Mouse (Mus musculus): ENCODE measurements around the gene Grb2. TPM values are rescaled to one million over a fixed set of nuclear protein-coding genes. Genes with fewer than 3 reads are reported as not detected.
A peak's percentile ranks its signal among the peaks of the same experiment; 100 is the strongest.

Grb2 gene
- polyA plus RNA-seq, 1 experiment = 74.7 TPM

DNA sequence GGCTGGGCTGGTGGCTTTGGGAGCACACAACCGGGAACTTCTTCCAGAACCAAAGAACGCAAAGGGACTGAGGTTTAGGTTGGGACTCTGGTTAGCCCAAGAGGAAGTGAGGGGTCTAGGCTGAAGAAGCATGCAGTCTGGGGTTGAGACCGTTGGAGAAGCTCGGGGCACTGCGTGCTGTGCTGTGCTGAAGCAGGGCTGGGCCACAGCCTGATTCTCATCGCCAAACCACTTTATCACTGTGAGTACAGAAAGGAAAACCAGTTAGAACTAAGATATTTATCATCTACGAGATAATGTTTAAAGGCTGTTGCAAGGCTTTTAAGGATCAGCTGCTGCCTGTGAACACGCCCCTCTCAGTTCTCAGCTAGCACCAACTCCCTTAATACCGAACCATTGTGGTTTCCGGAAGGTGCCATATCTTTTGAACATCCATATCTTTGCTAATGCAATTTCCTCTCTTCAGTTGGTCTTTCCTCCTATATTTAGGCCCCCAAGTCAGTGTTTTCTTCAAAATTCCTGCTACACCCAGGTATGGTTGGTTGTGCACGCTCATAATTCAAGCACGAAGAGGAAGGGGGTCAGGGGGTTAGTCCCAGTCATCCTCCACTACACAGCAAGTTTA lies 4.4 kb upstream of the Grb2 start:
- TF ChIP-seq POLR2A (IDR thresholded peaks at IDR 0.05; ENCODE audit: low read depth, low read length) (no peak), CTCF (IDR thresholded peaks at IDR 0.05; ENCODE audit: extremely low read depth, insufficient read depth, insufficient read length, insufficient replicate concordance) (no peak)
- no peaks in the 10 kb centered on the region for H3K36me3 ChIP-seq (ENCODE audit: control insufficient read depth, insufficient read depth, low read length)
- 6% methylated on average over 12 of the region's 12 CpGs for WGBS
- peak overlapping the region; percentile 10; the same call in 1 of the 2 replicates for H3K4me3 ChIP-seq (ENCODE audit: extremely low read depth, insufficient read depth, insufficient read length)
- DNase-seq (ENCODE audit: low read depth in 1 of 2, low spot score in 2 of 2) = no peak
- H3K27me3 ChIP-seq (ENCODE audit: control insufficient read depth, insufficient read depth, low read length) = no peaks in the 10 kb centered on the region
- H3K4me1 ChIP-seq (ENCODE audit: control insufficient read depth, insufficient read depth, insufficient read length) = peaks cover 26% of the 10 kb centered on the region; the same call in 1 of the 2 replicates
- peak overlapping the region; percentile 62 for H3K27ac ChIP-seq (ENCODE audit: insufficient read depth, low read length)

DNA sequence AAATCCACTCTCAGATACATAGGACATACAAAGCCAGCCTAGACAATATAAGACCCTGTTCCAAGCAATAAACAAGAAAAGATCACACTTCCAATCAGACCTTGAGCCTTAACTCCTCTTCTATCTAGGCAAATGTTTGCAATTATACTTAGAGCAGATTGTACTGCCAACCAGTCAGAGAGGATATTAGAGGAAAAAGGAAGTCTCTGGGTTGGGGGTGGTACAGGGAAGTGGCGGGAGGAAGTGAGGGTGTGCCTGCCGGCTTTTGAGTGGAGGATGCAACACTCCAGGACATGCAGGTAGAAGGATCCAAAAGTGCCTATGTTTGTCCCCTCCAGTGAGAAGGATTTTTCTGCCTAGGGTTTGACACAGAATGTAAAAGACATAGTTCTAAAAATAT lies 3.9 kb upstream of the Grb2 start:
- Histone ChIP-seq H3K4me1 (ENCODE audit: control insufficient read depth, insufficient read depth, insufficient read length) (peaks cover 26% of the 10 kb centered on the region; the same call in 1 of the 2 replicates), H3K36me3 (ENCODE audit: control insufficient read depth, insufficient read depth, low read length) (no peaks in the 10 kb centered on the region), H3K4me3 (ENCODE audit: extremely low read depth, insufficient read depth, insufficient read length) (peak overlapping the region; percentile 10; the same call in 1 of the 2 replicates), H3K27me3 (ENCODE audit: control insufficient read depth, insufficient read depth, low read length) (no peaks in the 10 kb centered on the region), H3K27ac (ENCODE audit: insufficient read depth, low read length) (peak overlapping the region; percentile 62)
- no peak for TF ChIP-seq CTCF (IDR thresholded peaks at IDR 0.05; ENCODE audit: extremely low read depth, insufficient read depth, insufficient read length, insufficient replicate concordance)
- TF ChIP-seq POLR2A (IDR thresholded peaks at IDR 0.05; ENCODE audit: low read depth, low read length) = no peak
- 8% methylated on average over 2 of the region's 2 CpGs for WGBS
- DNase-seq (ENCODE audit: low read depth in 1 of 2, low spot score in 2 of 2) = peak in 1 of 2 experiments; percentile 55

- TF ChIP-seq CTCF (IDR thresholded peaks at IDR 0.05; ENCODE audit: extremely low read depth, insufficient read depth, insufficient read length, insufficient replicate concordance) = no peak
- TF ChIP-seq POLR2A (IDR thresholded peaks at IDR 0.05; ENCODE audit: low read depth, low read length) = no peak
- Histone ChIP-seq H3K4me3 (ENCODE audit: extremely low read depth, insufficient read depth, insufficient read length) (no peak overlapping the region), H3K36me3 (ENCODE audit: control insufficient read depth, insufficient read depth, low read length) (no peaks in the 10 kb centered on the region), H3K27me3 (ENCODE audit: control insufficient read depth, insufficient read depth, low read length) (no peaks in the 10 kb centered on the region), H3K4me1 (ENCODE audit: control insufficient read depth, insufficient read depth, insufficient read length) (peaks cover 24% of the 10 kb centered on the region; the same call in 1 of the 2 replicates), H3K27ac (ENCODE audit: insufficient read depth, low read length) (no peak overlapping the region)
- WGBS = 94% methylated on average over 9 of the region's 9 CpGs
- DNase-seq (ENCODE audit: low read depth in 1 of 2, low spot score in 2 of 2) = no peak
Observed at GRCm38 (mm10) chr11:115711133-115711532, 2.7 kb upstream of the Grb2 start.

DNA sequence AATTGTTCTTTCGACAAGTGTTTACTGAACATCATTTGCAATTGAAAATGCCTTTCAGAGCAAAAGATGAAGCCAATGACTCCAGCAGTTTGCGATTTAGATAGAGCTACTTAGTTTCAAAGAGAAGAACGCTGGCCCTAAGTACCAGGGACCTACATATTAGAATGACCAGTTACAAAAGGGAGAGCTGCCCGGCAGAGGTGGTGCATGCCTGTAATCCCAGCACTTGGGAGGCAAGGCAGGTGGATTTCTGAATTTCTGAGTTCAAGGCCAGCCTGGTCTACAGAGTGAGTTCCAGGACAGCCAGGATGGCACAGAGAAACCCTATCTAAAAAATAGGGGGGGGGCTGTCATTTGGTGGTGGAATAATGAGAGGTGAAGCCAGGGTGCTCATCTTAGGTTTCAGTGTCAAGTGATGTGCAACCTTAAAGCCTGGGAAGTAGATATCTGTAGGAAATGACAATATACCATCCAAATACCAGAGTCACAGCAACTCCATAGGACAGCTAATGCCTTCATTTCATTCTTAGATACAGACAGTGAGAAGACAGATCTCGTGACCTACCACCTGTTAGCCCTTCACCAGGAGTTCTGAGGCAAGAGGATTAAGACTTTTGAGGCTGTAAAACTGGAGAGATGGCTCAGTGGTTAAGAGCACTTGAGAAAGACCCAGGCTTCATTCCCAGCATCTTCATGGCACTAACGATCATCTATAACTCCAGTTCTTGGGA lies 1.6 kb upstream of the Grb2 start:
- WGBS = 70% methylated on average over 6 of the region's 6 CpGs
- Histone ChIP-seq H3K4me3 (ENCODE audit: extremely low read depth, insufficient read depth, insufficient read length) (no peak overlapping the region), H3K27ac (ENCODE audit: insufficient read depth, low read length) (no peak overlapping the region), H3K4me1 (ENCODE audit: control insufficient read depth, insufficient read depth, insufficient read length) (peaks cover 30% of the 10 kb centered on the region; the same call in 1 of the 2 replicates), H3K27me3 (ENCODE audit: control insufficient read depth, insufficient read depth, low read length) (no peaks in the 10 kb centered on the region), H3K36me3 (ENCODE audit: control insufficient read depth, insufficient read depth, low read length) (no peaks in the 10 kb centered on the region)
- DNase-seq (ENCODE audit: low read depth in 1 of 2, low spot score in 2 of 2) = no peak
- TF ChIP-seq POLR2A (IDR thresholded peaks at IDR 0.05; ENCODE audit: low read depth, low read length) = no peak
- TF ChIP-seq CTCF (IDR thresholded peaks at IDR 0.05; ENCODE audit: extremely low read depth, insufficient read depth, insufficient read length, insufficient replicate concordance) = no peak

- peak overlapping the region; percentile 73 for H3K27ac ChIP-seq (ENCODE audit: insufficient read depth, low read length)
- 4% methylated on average over 23 of the region's 23 CpGs for WGBS
- TF ChIP-seq POLR2A (IDR thresholded peaks at IDR 0.05; ENCODE audit: low read depth, low read length) (no peak), CTCF (IDR thresholded peaks at IDR 0.05; ENCODE audit: extremely low read depth, insufficient read depth, insufficient read length, insufficient replicate concordance) (no peak)
- no peaks in the 10 kb centered on the region for H3K36me3 ChIP-seq (ENCODE audit: control insufficient read depth, insufficient read depth, low read length)
- H3K4me3 ChIP-seq (ENCODE audit: extremely low read depth, insufficient read depth, insufficient read length) = peak overlapping the region; percentile 75
- peaks cover 36% of the 10 kb centered on the region; the same call in 1 of the 2 replicates for H3K4me1 ChIP-seq (ENCODE audit: control insufficient read depth, insufficient read depth, insufficient read length)
- H3K27me3 ChIP-seq (ENCODE audit: control insufficient read depth, insufficient read depth, low read length) = no peaks in the 10 kb centered on the region
- DNase-seq (ENCODE audit: low read depth in 1 of 2, low spot score in 2 of 2) = peak in 1 of 2 experiments; percentile 17
Observed at GRCm38 (mm10) chr11:115708956-115709828, 795 bp upstream of the Grb2 start.

Measured in spleen, adult 2 months (tissue).